Mouse (Mus musculus): Measurements from ENCODE around the gene Ncf2. TPM values are rescaled to one million over a fixed set of nuclear protein-coding genes. Genes with fewer than 3 reads are reported as not detected.

Gene Ncf2
- polyA plus RNA-seq, 1 experiment: 29.7 TPM

DNA sequence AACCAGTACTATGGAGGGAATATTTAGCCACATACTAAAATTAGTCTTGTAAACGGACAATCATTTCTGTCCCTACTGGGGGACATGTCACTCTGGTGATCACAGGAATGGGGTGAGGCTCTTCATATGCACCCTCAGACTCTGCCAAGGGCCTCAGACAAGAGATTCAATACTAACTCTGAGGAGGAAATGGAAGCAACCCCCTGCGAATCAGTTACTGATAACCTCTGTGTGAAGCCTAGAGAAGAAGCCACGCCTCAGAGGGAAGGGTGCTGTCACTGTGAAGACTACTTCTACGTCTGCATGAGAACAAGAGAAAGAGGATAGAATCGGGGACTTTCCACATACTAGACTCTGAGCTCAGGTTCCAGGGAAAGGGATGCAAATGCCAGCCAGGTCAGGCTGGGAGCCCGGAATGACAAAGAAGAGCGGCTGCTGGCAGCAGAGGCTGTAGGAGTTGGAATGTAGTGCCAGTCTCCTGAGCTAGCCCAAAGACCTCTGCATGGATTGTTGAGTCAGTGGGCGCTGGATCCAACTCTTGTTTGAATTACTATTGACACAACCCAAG lies 4.2 kb upstream of the Ncf2 start:
- 72% methylated on average over 8 of the region's 8 CpGs for WGBS
- Histone ChIP-seq H3K27ac (ENCODE audit: insufficient read depth, low read length) (no peak overlapping the region), H3K36me3 (ENCODE audit: control insufficient read depth, insufficient read depth, low read length) (no peaks in the 10 kb centered on the region), H3K4me1 (ENCODE audit: control insufficient read depth, insufficient read depth, insufficient read length) (peaks cover 10% of the 10 kb centered on the region; the same call in 1 of the 2 replicates), H3K27me3 (ENCODE audit: control insufficient read depth, insufficient read depth, low read length) (no peaks in the 10 kb centered on the region), H3K4me3 (ENCODE audit: extremely low read depth, insufficient read depth, insufficient read length) (no peak overlapping the region)
- TF ChIP-seq CTCF (IDR thresholded peaks at IDR 0.05; ENCODE audit: extremely low read depth, insufficient read depth, insufficient read length, insufficient replicate concordance) (no peak), POLR2A (IDR thresholded peaks at IDR 0.05; ENCODE audit: low read depth, low read length) (no peak)
- DNase-seq (ENCODE audit: low read depth in 1 of 2, low spot score in 2 of 2): no peak

- no peaks in the 10 kb centered on the region for H3K27me3 ChIP-seq (ENCODE audit: control insufficient read depth, insufficient read depth, low read length)
- H3K4me1 ChIP-seq (ENCODE audit: control insufficient read depth, insufficient read depth, insufficient read length): peaks cover 10% of the 10 kb centered on the region; the same call in 1 of the 2 replicates
- H3K36me3 ChIP-seq (ENCODE audit: control insufficient read depth, insufficient read depth, low read length): no peaks in the 10 kb centered on the region
- no peak overlapping the region for H3K4me3 ChIP-seq (ENCODE audit: extremely low read depth, insufficient read depth, insufficient read length)
- 0 out of 2 replicates have a peak overlapping the region, but pooled peaks have one; percentile 15 for H3K27ac ChIP-seq (ENCODE audit: insufficient read depth, low read length)
- DNase-seq (ENCODE audit: low read depth in 1 of 2, low spot score in 2 of 2): no peak
- WGBS: 85% methylated on average over 8 of the region's 8 CpGs
- no peak for TF ChIP-seq CTCF (IDR thresholded peaks at IDR 0.05; ENCODE audit: extremely low read depth, insufficient read depth, insufficient read length, insufficient replicate concordance)
- TF ChIP-seq POLR2A (IDR thresholded peaks at IDR 0.05; ENCODE audit: low read depth, low read length): no peak
Observed at GRCm38 (mm10) chr1:152796683-152797263, 3.2 kb upstream of the Ncf2 start.

DNA sequence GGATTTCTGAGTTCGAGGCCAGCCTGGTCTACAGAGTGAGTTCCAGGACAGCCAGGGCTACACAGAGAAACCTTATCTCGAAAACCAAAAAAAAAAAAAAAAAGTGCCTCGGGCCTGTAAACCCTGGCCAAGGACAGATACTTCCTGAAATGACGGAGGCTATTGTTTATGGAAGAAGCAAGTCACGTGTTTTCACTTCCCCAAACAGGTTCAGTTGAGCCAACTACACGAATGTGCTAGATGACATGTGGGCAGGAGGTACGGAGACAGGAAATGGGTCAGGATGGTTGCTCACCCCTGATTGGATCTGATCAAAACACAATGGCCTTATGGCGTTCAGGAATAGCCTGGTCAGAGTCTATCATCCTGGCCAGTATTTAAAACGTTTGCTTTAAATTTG lies 1.9 kb upstream of the Ncf2 start:
- H3K27me3 ChIP-seq (ENCODE audit: control insufficient read depth, insufficient read depth, low read length): no peaks in the 10 kb centered on the region
- WGBS: 18% methylated on average over 9 of the region's 9 CpGs
- H3K36me3 ChIP-seq (ENCODE audit: control insufficient read depth, insufficient read depth, low read length): no peaks in the 10 kb centered on the region
- H3K27ac ChIP-seq (ENCODE audit: insufficient read depth, low read length): peak overlapping the region; percentile 49
- TF ChIP-seq CTCF (IDR thresholded peaks at IDR 0.05; ENCODE audit: extremely low read depth, insufficient read depth, insufficient read length, insufficient replicate concordance): no peak
- no peak for TF ChIP-seq POLR2A (IDR thresholded peaks at IDR 0.05; ENCODE audit: low read depth, low read length)
- H3K4me1 ChIP-seq (ENCODE audit: control insufficient read depth, insufficient read depth, insufficient read length): peaks cover 10% of the 10 kb centered on the region; the same call in 1 of the 2 replicates
- no peak overlapping the region for H3K4me3 ChIP-seq (ENCODE audit: extremely low read depth, insufficient read depth, insufficient read length)
- peak; percentile 30 to 90 for DNase-seq (ENCODE audit: low read depth in 1 of 2, low spot score in 2 of 2)

DNA sequence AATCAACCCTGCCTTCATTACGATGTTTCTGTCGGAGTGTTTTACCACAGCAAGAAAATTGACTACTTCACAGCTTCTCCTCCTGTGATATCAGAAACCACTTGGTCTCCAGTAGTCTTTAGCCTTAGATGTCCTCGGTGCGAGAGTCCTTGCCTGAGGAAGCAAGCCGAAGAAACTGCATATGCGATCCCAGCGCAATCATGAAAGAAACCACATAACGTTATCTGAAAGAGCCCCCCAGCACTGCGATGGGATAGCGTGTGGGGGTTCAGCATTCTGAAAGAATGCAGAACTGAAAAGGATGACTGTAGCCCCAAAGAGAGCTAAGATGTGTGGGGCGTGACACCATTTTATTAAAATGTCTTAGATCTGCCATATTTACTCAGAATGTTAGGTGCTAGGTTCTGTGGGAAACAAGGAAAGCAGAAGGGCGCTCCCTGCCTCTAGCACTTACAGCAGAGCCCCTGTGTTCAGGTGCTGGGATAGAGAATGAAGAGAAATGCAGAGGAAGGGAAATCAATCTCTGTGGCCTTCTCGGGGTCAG lies 711 bp downstream of the Ncf2 start:
- H3K4me1 ChIP-seq (ENCODE audit: control insufficient read depth, insufficient read depth, insufficient read length): peaks cover 15% of the 10 kb centered on the region; the same call in 1 of the 2 replicates
- no peaks in the 10 kb centered on the region for H3K27me3 ChIP-seq (ENCODE audit: control insufficient read depth, insufficient read depth, low read length)
- DNase-seq (ENCODE audit: low read depth in 1 of 2, low spot score in 2 of 2): no peak
- H3K4me3 ChIP-seq (ENCODE audit: extremely low read depth, insufficient read depth, insufficient read length): no peak overlapping the region
- no peaks in the 10 kb centered on the region for H3K36me3 ChIP-seq (ENCODE audit: control insufficient read depth, insufficient read depth, low read length)
- TF ChIP-seq POLR2A (IDR thresholded peaks at IDR 0.05; ENCODE audit: low read depth, low read length) (no peak), CTCF (IDR thresholded peaks at IDR 0.05; ENCODE audit: extremely low read depth, insufficient read depth, insufficient read length, insufficient replicate concordance) (no peak)
- no peak overlapping the region for H3K27ac ChIP-seq (ENCODE audit: insufficient read depth, low read length)
- 83% methylated on average over 13 of the region's 13 CpGs for WGBS

DNA sequence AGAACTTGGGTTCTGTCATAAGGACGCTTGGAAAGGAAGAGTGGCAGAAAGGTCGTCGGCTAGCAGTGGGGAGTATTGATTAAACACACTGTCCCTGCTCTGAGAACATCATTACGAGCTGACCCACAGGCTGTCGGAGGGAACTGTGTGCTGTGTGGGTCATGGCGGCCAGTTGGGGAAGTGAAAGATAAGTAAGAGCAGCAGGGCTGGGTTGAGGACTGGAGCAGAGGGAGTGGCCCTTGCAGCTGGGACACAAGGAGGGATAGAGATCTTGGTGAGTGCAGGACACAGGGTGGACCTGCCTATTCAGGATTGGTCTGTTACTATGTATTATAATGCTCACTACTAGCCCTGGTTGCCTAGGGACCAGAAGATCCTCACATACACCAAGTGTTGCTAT lies 4.9 kb downstream of the Ncf2 start:
- Histone ChIP-seq H3K4me1 (ENCODE audit: control insufficient read depth, insufficient read depth, insufficient read length) (peaks cover 16% of the 10 kb centered on the region; the same call in 1 of the 2 replicates), H3K36me3 (ENCODE audit: control insufficient read depth, insufficient read depth, low read length) (no peaks in the 10 kb centered on the region), H3K4me3 (ENCODE audit: extremely low read depth, insufficient read depth, insufficient read length) (no peak overlapping the region), H3K27me3 (ENCODE audit: control insufficient read depth, insufficient read depth, low read length) (no peaks in the 10 kb centered on the region), H3K27ac (ENCODE audit: insufficient read depth, low read length) (no peak overlapping the region)
- 77% methylated on average over 6 of the region's 6 CpGs for WGBS
- DNase-seq (ENCODE audit: low read depth in 1 of 2, low spot score in 2 of 2): no peak
- TF ChIP-seq POLR2A (IDR thresholded peaks at IDR 0.05; ENCODE audit: low read depth, low read length) (no peak), CTCF (IDR thresholded peaks at IDR 0.05; ENCODE audit: extremely low read depth, insufficient read depth, insufficient read length, insufficient replicate concordance) (no peak)

DNA sequence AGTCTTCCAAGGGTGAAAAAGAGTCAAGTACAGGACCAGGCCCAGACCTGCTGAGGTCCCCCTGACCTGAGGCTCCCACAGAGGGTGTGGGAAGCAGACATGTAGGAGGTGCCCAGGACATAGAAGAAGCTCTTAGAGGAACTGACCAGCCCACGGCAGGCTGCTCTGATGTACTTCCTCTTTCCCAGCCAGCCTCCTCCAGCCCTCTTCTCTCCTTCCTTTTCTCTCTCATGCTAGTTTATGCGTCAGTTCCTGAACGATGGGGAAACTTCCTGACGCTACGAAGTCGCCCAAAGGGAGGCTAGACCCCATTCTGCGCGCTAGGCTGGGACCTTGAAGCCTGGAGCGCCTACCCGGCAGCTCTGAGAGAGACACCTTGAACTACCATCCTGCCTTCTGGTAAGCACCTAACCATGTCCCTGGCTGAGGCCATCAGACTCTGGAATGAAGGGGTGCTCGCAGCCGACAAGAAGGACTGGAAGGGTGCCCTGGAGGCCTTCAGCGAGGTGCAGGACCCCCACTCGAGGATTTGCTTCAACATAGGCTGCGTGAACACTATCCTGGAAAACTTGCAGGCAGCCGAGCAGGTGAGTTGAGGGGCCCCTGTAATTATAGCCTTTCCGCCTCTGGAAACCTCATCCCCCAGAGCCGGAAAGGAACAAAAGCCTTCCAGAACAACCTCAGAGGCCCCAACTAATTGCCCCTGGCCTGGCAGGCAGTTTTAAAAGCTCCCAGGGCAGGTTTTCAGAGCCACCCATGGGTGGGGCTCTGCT lies 7.8 kb downstream of the Ncf2 start:
- no peaks in the 10 kb centered on the region for H3K27me3 ChIP-seq (ENCODE audit: control insufficient read depth, insufficient read depth, low read length)
- H3K27ac ChIP-seq (ENCODE audit: insufficient read depth, low read length): peak overlapping the region; percentile 86
- H3K4me1 ChIP-seq (ENCODE audit: control insufficient read depth, insufficient read depth, insufficient read length): peaks cover 17% of the 10 kb centered on the region; the same call in 1 of the 2 replicates
- H3K36me3 ChIP-seq (ENCODE audit: control insufficient read depth, insufficient read depth, low read length): peaks cover 7% of the 10 kb centered on the region
- 12% methylated on average over 18 of the region's 18 CpGs for WGBS
- TF ChIP-seq CTCF (IDR thresholded peaks at IDR 0.05; ENCODE audit: extremely low read depth, insufficient read depth, insufficient read length, insufficient replicate concordance) (no peak), POLR2A (IDR thresholded peaks at IDR 0.05; ENCODE audit: low read depth, low read length) (no peak)
- DNase-seq (ENCODE audit: low read depth in 1 of 2, low spot score in 2 of 2): peak; percentile 43 to 49
- H3K4me3 ChIP-seq (ENCODE audit: extremely low read depth, insufficient read depth, insufficient read length): peak overlapping the region; percentile 64
